Mouse (Mus musculus): ENCODE measurements around the gene Gli3. TPM values are rescaled to one million over a fixed set of nuclear protein-coding genes. Genes with fewer than 3 reads are reported as not detected.

Gene Gli3
- polyA plus RNA-seq, 1 experiment from 2014 or later, result 30.6 TPM

- no peak; the same call in 1 of the 2 replicates for ATAC-seq (ENCODE audit: insufficient read depth)
- 63% methylated on average over 4 of the region's 4 CpGs for WGBS
- no peak overlapping the region for H3K27ac ChIP-seq (ENCODE audit: low read depth)
- no peak overlapping the region for H3K4me3 ChIP-seq (ENCODE audit: low read depth, low read length)
- no peaks in the 10 kb centered on the region for H3K36me3 ChIP-seq (ENCODE audit: insufficient read depth)
- no peaks in the 10 kb centered on the region for H3K27me3 ChIP-seq (ENCODE audit: insufficient read depth, low read length)
- DNase-seq, result peak; percentile 24
- no peak overlapping the region for H3K4me2 ChIP-seq
- H3K9ac ChIP-seq, result no peak overlapping the region
- TF ChIP-seq CTCF (IDR thresholded peaks at IDR 0.05; ENCODE audit: low read depth), result no peak
- no peaks in the 10 kb centered on the region for H3K4me1 ChIP-seq (ENCODE audit: insufficient read depth)
- H3K9me3 ChIP-seq (ENCODE audit: low read depth, low read length), result no peaks in the 10 kb centered on the region
These were observed 235.2 kb downstream of the Gli3 start for GRCm38 (mm10) chr13:15698284-15698683.

- no peak overlapping the region for H3K4me2 ChIP-seq
- no peaks in the 10 kb centered on the region for H3K9me3 ChIP-seq (ENCODE audit: low read depth, low read length)
- no peak overlapping the region for H3K9ac ChIP-seq
- TF ChIP-seq CTCF (IDR thresholded peaks at IDR 0.05; ENCODE audit: low read depth), result no peak
- no peak overlapping the region for H3K4me3 ChIP-seq (ENCODE audit: low read depth, low read length)
- no peaks in the 10 kb centered on the region for H3K27me3 ChIP-seq (ENCODE audit: insufficient read depth, low read length)
- H3K36me3 ChIP-seq (ENCODE audit: insufficient read depth), result no peaks in the 10 kb centered on the region
- DNase-seq (no peak), ATAC-seq (ENCODE audit: insufficient read depth) (no peak)
- H3K27ac ChIP-seq (ENCODE audit: low read depth), result no peak overlapping the region
- no peaks in the 10 kb centered on the region for H3K4me1 ChIP-seq (ENCODE audit: insufficient read depth)
- WGBS, result 84% methylated on average over 6 of the region's 6 CpGs
These were observed 236.1 kb downstream of the Gli3 start for GRCm38 (mm10) chr13:15699116-15699515.

GRCm38 (mm10) chr13:15704669-15705068 is 241.6 kb downstream of the Gli3 start:
- no peak for DNase-seq
- TF ChIP-seq CTCF (IDR thresholded peaks at IDR 0.05; ENCODE audit: low read depth), result no peak

GRCm38 (mm10) chr13:15707481-15707881 is 244.4 kb downstream of the Gli3 start:
- peak; percentile 7; the same call in 1 of the 2 replicates for TF ChIP-seq CTCF (IDR thresholded peaks at IDR 0.05; ENCODE audit: low read depth)
- peak; percentile 21 for DNase-seq
- 43% methylated on average over 4 of the region's 4 CpGs for WGBS
- ATAC-seq (ENCODE audit: insufficient read depth), result peak; percentile 65; the same call in 1 of the 2 replicates
- Histone ChIP-seq H3K27me3 (ENCODE audit: insufficient read depth, low read length) (no peaks in the 10 kb centered on the region), H3K4me2 (no peak overlapping the region), H3K27ac (ENCODE audit: low read depth) (peak overlapping the region; percentile 6; the same call in 1 of the 2 replicates), H3K36me3 (ENCODE audit: insufficient read depth) (no peaks in the 10 kb centered on the region), H3K9me3 (ENCODE audit: low read depth, low read length) (no peaks in the 10 kb centered on the region), H3K4me3 (ENCODE audit: low read depth, low read length) (no peak overlapping the region), H3K9ac (no peak overlapping the region), H3K4me1 (ENCODE audit: insufficient read depth) (no peaks in the 10 kb centered on the region)

More at GRCm38 (mm10) chr13:15704669-15705068, 241.6 kb downstream of the Gli3 start:
- Histone ChIP-seq H3K27me3 (ENCODE audit: insufficient read depth, low read length) (no peaks in the 10 kb centered on the region), H3K4me2 (no peak overlapping the region), H3K27ac (ENCODE audit: low read depth) (no peak overlapping the region), H3K4me3 (ENCODE audit: low read depth, low read length) (no peak overlapping the region), H3K36me3 (ENCODE audit: insufficient read depth) (no peaks in the 10 kb centered on the region), H3K9ac (no peak overlapping the region), H3K4me1 (ENCODE audit: insufficient read depth) (no peaks in the 10 kb centered on the region), H3K9me3 (ENCODE audit: low read depth, low read length) (no peaks in the 10 kb centered on the region)
- WGBS, result 83% methylated on average over 8 of the region's 8 CpGs
- ATAC-seq (ENCODE audit: insufficient read depth), result no peak

- ATAC-seq (ENCODE audit: insufficient read depth), result no peak
- Histone ChIP-seq H3K36me3 (ENCODE audit: insufficient read depth) (peaks cover 24% of the 10 kb centered on the region; the same call in 1 of the 2 replicates), H3K4me1 (ENCODE audit: insufficient read depth) (no peaks in the 10 kb centered on the region), H3K27me3 (ENCODE audit: insufficient read depth, low read length) (no peaks in the 10 kb centered on the region), H3K4me2 (no peak overlapping the region), H3K4me3 (ENCODE audit: low read depth, low read length) (no peak overlapping the region), H3K27ac (ENCODE audit: low read depth) (no peak overlapping the region), H3K9me3 (ENCODE audit: low read depth, low read length) (no peaks in the 10 kb centered on the region), H3K9ac (no peak overlapping the region)
- 84% methylated on average over 7 of the region's 7 CpGs for WGBS
- DNase-seq, result no peak
- no peak for TF ChIP-seq CTCF (IDR thresholded peaks at IDR 0.05; ENCODE audit: low read depth)
These were observed 250.5 kb downstream of the Gli3 start for GRCm38 (mm10) chr13:15713486-15713885.

- no peak overlapping the region for H3K9ac ChIP-seq
- H3K4me3 ChIP-seq (ENCODE audit: low read depth, low read length), result no peak overlapping the region
- no peaks in the 10 kb centered on the region for H3K27me3 ChIP-seq (ENCODE audit: insufficient read depth, low read length)
- H3K36me3 ChIP-seq (ENCODE audit: insufficient read depth), result peaks cover 24% of the 10 kb centered on the region; the same call in 1 of the 2 replicates
- H3K27ac ChIP-seq (ENCODE audit: low read depth), result no peak overlapping the region
- 80% methylated on average over 4 of the region's 4 CpGs for WGBS
- no peak for ATAC-seq (ENCODE audit: insufficient read depth)
- no peak for DNase-seq
- H3K4me1 ChIP-seq (ENCODE audit: insufficient read depth), result no peaks in the 10 kb centered on the region
- H3K9me3 ChIP-seq (ENCODE audit: low read depth, low read length), result no peaks in the 10 kb centered on the region
- no peak overlapping the region for H3K4me2 ChIP-seq
- no peak for TF ChIP-seq CTCF (IDR thresholded peaks at IDR 0.05; ENCODE audit: low read depth)
These were observed 251.3 kb downstream of the Gli3 start for GRCm38 (mm10) chr13:15714331-15714725.

GRCm38 (mm10) chr13:15714726-15715437 is 251.8 kb downstream of the Gli3 start:
- ATAC-seq (ENCODE audit: insufficient read depth) (peak; percentile 74), DNase-seq (peak; percentile 79)
- 42% methylated on average over 8 of the region's 8 CpGs for WGBS
- H3K9me3 ChIP-seq (ENCODE audit: low read depth, low read length), result no peaks in the 10 kb centered on the region
- no peak overlapping the region for H3K9ac ChIP-seq
- H3K4me3 ChIP-seq (ENCODE audit: low read depth, low read length), result no peak overlapping the region
- TF ChIP-seq CTCF (IDR thresholded peaks at IDR 0.05; ENCODE audit: low read depth), result peak; percentile 72
- H3K27ac ChIP-seq (ENCODE audit: low read depth), result no peak overlapping the region
- peaks cover 24% of the 10 kb centered on the region; the same call in 1 of the 2 replicates for H3K36me3 ChIP-seq (ENCODE audit: insufficient read depth)
- no peaks in the 10 kb centered on the region for H3K4me1 ChIP-seq (ENCODE audit: insufficient read depth)
- H3K4me2 ChIP-seq, result no peak overlapping the region
- no peaks in the 10 kb centered on the region for H3K27me3 ChIP-seq (ENCODE audit: insufficient read depth, low read length)
